Mouse (Mus musculus) midbrain, postnatal 0 days (tissue): ENCODE data around the gene Fam169b. TPM values are rescaled to one million over a fixed set of nuclear protein-coding genes. Genes with fewer than 3 reads are reported as not detected.

Experiments used
- ATAC-seq: fragments of 200-750 bp; cut with Nextera tagmentation; 2 replicates; pipeline ENCODE4 v1.8.0; 2017; ENCODE audit warnings: moderate number of reproducible peaks, mild to moderate bottlenecking, moderate TSS enrichment, moderate library complexity; ENCODE audit not compliant: low FRiP score
- DNase-seq: peaks from one replicate; pipeline ENCODE4 v3.0.0-alpha.2; 2015; ENCODE audit warnings: low spot score
- H3K27ac ChIP-seq: fragments of 300-500 bp; sonication (generic); 2 replicates; pipeline ENCODE4 v1.5.1; 2014; ENCODE audit warnings: low read depth, mild to moderate bottlenecking, low read length, mixed read lengths
- H3K27me3 ChIP-seq: fragments of 300-500 bp; sonication (generic); 2 replicates; pipeline ENCODE4 v1.6.1; 2014; ENCODE audit warnings: low read length, control low read depth, mixed read lengths; ENCODE audit not compliant: insufficient read depth
- H3K36me3 ChIP-seq: fragments of 300-500 bp; sonication (generic); 2 replicates; pipeline ENCODE4 v1.6.1; 2014; ENCODE audit warnings: low read length, control low read depth, mixed read lengths; ENCODE audit not compliant: insufficient read depth
- H3K4me1 ChIP-seq: fragments of 300-500 bp; sonication (generic); 2 replicates; pipeline ENCODE4 v1.6.1; 2014; ENCODE audit warnings: mild to moderate bottlenecking, control low read depth, antibody characterized with exemption, low read length, mixed read lengths; ENCODE audit not compliant: insufficient read depth
- H3K4me2 ChIP-seq: fragments of 300-500 bp; sonication (generic); 2 replicates; pipeline ENCODE4 v1.6.1; 2014; ENCODE audit warnings: low read depth, mild to moderate bottlenecking, low read length, mixed read lengths; ENCODE audit not compliant: poor library complexity, severe bottlenecking
- H3K4me3 ChIP-seq: fragments of 300-500 bp; sonication (generic); 2 replicates; pipeline ENCODE4 v1.5.1; 2014; ENCODE audit warnings: low read depth, mild to moderate bottlenecking, low read length, moderate library complexity
- H3K9ac ChIP-seq: fragments of 300-500 bp; sonication (generic); replicated peaks from 2 replicates; pipeline ENCODE4 v1.6.1; 2014; ENCODE audit warnings: mild to moderate bottlenecking, low read length, moderate library complexity, mixed read lengths; ENCODE audit not compliant: poor library complexity, severe bottlenecking
- H3K9me3 ChIP-seq: fragments of 300-500 bp; sonication (generic); 2 replicates; pipeline ENCODE4 v1.6.1; 2016; ENCODE audit warnings: low read length, control low read depth
- CTCF ChIP-seq: IDR thresholded peaks from 2 replicates; pipeline ENCODE4 v1.5.1; 2016; ENCODE audit warnings: antibody characterized with exemption, mild to moderate bottlenecking
- WGBS: fragments of 180-500 bp; shearing (Covaris S2); extraction: QIAGEN DNeasy Blood & Tissue Kit; methylation state at CpG from one replicate; pipeline ENCODE4 v1.1.7; 2014; 5-methylcytosine and 5-hydroxymethylcytosine counted together
- polyA plus RNA-seq: library from polyadenylated mRNA; unstranded; fragments of >200 nt; fragmentation: Nextera tagmentation; extraction: Ambion mirVana; gene quantifications from 2 replicates; pipeline ENCODE4 v1.2.1, GENCODE M21; 2015
- total RNA-seq: library from RNA; depleted of rRNA; stranded (reverse); fragments of >200 nt; gene quantifications from 2 replicates; pipeline ENCODE4 v1.2.3, GENCODE M21; 2014

Gene Fam169b
- total and polyA plus RNA-seq, 2 experiments from 2014 or later = not detected

GRCm38 (mm10) chr7:68259523-68260081 lies 14.0 kb upstream of the Fam169b start:
- H3K4me3 ChIP-seq = no peak overlapping the region
- 74% methylated on average over 6 of the region's 6 CpGs for WGBS
- no peaks in the 10 kb centered on the region for H3K9me3 ChIP-seq
- no peak overlapping the region for H3K27ac ChIP-seq
- H3K4me2 ChIP-seq = no peak overlapping the region
- ATAC-seq (no peak), DNase-seq (no peak)
- no peaks in the 10 kb centered on the region for H3K27me3 ChIP-seq
- no peak overlapping the region for H3K9ac ChIP-seq
- no peaks in the 10 kb centered on the region; the same call in 1 of the 2 replicates for H3K4me1 ChIP-seq
- H3K36me3 ChIP-seq = no peaks in the 10 kb centered on the region
- TF ChIP-seq CTCF = no peak

GRCm38 (mm10) chr7:68262612-68263200 lies 10.9 kb upstream of the Fam169b start:
- no peak overlapping the region for H3K4me2 ChIP-seq
- no peak overlapping the region for H3K9ac ChIP-seq
- no peaks in the 10 kb centered on the region for H3K27me3 ChIP-seq
- H3K4me3 ChIP-seq = no peak overlapping the region
- no peaks in the 10 kb centered on the region for H3K36me3 ChIP-seq
- no peak for ATAC-seq
- H3K4me1 ChIP-seq = no peaks in the 10 kb centered on the region; the same call in 1 of the 2 replicates
- TF ChIP-seq CTCF = peak; percentile 13; the same call in 1 of the 2 replicates
- 76% methylated on average over 8 of the region's 8 CpGs for WGBS
- H3K27ac ChIP-seq = no peak overlapping the region
- DNase-seq = no peak
- no peaks in the 10 kb centered on the region for H3K9me3 ChIP-seq

DNA sequence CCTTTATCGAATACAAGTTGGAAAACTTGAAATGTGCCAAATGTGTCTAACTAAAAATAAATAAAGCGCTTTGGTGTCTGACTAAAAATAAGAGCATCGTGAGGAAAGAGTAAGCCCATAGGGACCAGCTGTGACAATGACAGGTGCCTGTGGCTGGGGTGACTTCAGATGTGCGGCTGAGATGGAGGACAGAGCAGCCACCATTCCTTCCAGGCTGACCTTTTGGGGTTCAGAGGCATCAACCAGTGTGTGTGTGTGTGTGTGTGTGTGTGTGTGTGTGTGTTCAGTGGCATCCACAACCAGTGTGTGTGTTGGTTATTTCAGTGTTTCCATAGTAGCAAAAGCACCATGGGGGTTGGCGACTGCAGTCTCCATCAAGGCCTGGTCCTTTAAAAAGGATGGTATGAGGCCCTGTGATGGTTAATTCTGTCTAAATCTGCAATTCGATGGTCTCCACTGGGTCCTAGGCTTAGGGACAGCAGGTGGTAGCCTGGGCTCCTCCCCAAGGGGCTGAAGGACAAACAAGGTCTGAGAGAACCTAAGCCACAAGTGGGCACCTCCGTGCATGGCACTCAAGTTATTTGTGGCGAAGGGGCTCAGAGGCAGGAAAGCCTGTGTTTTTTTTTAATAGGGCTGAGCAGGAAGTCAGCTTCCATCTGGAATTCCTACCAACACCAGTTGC lies 10.2 kb upstream of the Fam169b start:
- Histone ChIP-seq H3K27ac (no peak overlapping the region), H3K27me3 (no peaks in the 10 kb centered on the region), H3K4me3 (peak overlapping the region; percentile 32; the same call in 1 of the 2 replicates), H3K9me3 (no peaks in the 10 kb centered on the region), H3K4me1 (no peaks in the 10 kb centered on the region; the same call in 1 of the 2 replicates), H3K4me2 (peak overlapping the region; percentile 61), H3K9ac (no peak overlapping the region), H3K36me3 (no peaks in the 10 kb centered on the region)
- 55% methylated on average over 8 of the region's 8 CpGs for WGBS
- no peak for TF ChIP-seq CTCF
- DNase-seq = no peak
- ATAC-seq = peak; percentile 13; the same call in 1 of the 2 replicates

GRCm38 (mm10) chr7:68264028-68264453 lies 9.6 kb upstream of the Fam169b start, which contains the start of gene Pgpep1l:
Gene Pgpep1l, minus strand, starts transcription at chr7:68264233.
- no peaks in the 10 kb centered on the region for H3K36me3 ChIP-seq
- DNase-seq (peak; percentile 56), ATAC-seq (peak; percentile 68)
- no peaks in the 10 kb centered on the region; the same call in 1 of the 2 replicates for H3K4me1 ChIP-seq
- H3K27me3 ChIP-seq = no peaks in the 10 kb centered on the region
- H3K9me3 ChIP-seq = no peaks in the 10 kb centered on the region
- H3K27ac ChIP-seq = no peak within 1 kb of the TSS
- H3K9ac ChIP-seq = no peak within 1 kb of the TSS
- WGBS = 7% methylated on average over 25 of the region's 25 CpGs
- TF ChIP-seq CTCF = no peak
- peak within 1 kb of the TSS; percentile 32 for H3K4me3 ChIP-seq
- peak within 1 kb of the TSS; percentile 61 for H3K4me2 ChIP-seq

DNA sequence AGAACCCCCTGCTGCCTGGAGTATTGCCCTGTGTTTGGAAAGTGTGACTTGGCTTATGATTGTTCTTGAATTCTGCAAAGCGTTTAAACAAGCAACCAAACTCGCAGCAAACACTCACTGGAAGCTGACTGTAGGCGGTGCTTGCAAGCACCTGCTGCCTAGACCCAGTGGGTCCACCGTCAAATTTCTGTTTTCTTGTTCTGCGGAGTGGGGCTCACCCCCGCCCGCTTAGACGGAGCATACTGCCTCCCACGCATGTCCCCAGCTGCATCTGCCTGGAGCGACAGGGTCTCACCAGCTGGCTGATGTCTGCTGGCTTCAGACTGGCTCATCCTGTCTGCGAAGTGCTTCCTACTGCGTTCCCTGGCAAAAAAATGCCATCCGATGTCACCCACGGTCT lies 9.1 kb upstream of the Fam169b start:
- Histone ChIP-seq H3K27me3 (no peaks in the 10 kb centered on the region), H3K9ac (no peak overlapping the region), H3K4me1 (no peaks in the 10 kb centered on the region; the same call in 1 of the 2 replicates), H3K4me2 (peak overlapping the region; percentile 61), H3K9me3 (no peaks in the 10 kb centered on the region), H3K4me3 (peak overlapping the region; percentile 32; the same call in 1 of the 2 replicates), H3K27ac (no peak overlapping the region), H3K36me3 (no peaks in the 10 kb centered on the region)
- peak; percentile 77 for DNase-seq
- no peak for TF ChIP-seq CTCF
- peak; percentile 27; the same call in 1 of the 2 replicates for ATAC-seq
- whole genome bisulfite sequencing = 15% methylated on average over 14 of the region's 14 CpGs

DNA sequence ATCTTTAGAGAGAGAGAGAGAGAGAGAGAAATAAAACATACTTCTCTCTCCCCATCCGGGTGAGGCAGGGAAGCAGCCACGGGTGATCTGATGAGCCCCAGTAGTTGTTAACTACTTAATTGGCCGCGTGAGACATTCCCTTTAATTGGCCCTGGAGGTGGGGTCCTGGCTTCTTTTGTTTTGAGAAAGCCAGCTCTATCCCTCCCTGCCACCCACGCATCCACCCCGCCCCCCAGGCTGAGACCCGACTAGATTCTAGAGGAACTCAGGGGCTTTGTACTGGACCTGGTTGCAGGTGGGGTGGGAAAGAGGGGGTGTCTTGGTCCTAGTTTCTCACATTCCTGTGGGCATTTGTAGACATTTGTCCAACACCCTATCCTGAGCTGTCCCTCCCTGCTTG lies 8.2 kb upstream of the Fam169b start:
- H3K36me3 ChIP-seq = no peaks in the 10 kb centered on the region
- no peak overlapping the region for H3K27ac ChIP-seq
- H3K4me1 ChIP-seq = no peaks in the 10 kb centered on the region; the same call in 1 of the 2 replicates
- ATAC-seq = no peak
- 39% methylated on average over 7 of the region's 7 CpGs for WGBS
- H3K27me3 ChIP-seq = no peaks in the 10 kb centered on the region
- no peak for DNase-seq
- no peak overlapping the region for H3K9ac ChIP-seq
- H3K4me2 ChIP-seq = no peak overlapping the region
- no peak for TF ChIP-seq CTCF
- no peak overlapping the region for H3K4me3 ChIP-seq
- H3K9me3 ChIP-seq = no peaks in the 10 kb centered on the region
